Mouse (Mus musculus) cerebellum, adult 2 months (tissue): ENCODE data around the gene Trarg1.

ENCODE experiments used
- CTCF ChIP-seq: fragments of 200-500 bp; IDR thresholded peaks from 2 replicates; pipeline ENCODE4 v1.5.1; 2011; ENCODE audit warnings: low read depth, mild to moderate bottlenecking, control low read depth, low read length, moderate library complexity, borderline replicate concordance; ENCODE audit not compliant: insufficient read depth
- POLR2A ChIP-seq: fragments of 200-500 bp; IDR thresholded peaks from 2 replicates; pipeline ENCODE4 v1.6.1; 2011; ENCODE audit warnings: low read length, control low read depth, borderline replicate concordance; ENCODE audit not compliant: insufficient read depth

DNA sequence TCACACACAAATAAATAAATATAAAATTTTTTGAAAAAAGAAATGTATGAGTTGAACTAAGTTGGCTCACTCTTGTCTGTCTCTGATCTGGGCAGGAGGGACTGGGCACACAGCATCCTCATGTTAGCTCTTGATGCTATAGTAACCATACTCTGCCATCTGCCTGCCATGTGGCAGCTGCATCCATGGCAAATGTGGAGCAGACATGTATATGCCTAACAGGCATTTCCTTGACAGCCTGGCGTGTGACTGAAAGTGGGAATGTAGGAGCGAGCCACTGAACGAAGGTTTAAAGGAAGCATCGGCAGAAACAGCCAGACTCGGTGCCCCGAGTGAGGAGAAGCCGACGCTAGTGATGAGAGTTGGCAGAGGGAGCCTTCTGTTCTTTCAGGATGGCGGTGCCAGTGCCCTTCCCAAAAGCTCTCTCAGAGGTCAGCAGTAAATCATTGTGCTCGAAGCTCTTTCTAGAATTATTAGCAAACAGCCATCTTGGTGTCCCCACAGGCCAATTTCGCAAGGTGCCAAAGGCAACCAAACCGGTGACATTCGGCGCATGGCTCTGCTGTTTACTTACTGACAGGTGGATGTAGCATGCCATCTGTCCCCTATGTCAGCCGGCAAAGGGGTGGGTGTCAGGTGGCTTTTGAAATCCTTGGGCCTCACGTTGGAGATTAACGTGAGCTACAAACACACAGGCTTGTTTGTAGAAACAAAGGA lies 40.2 kb upstream of the Trarg1 start:
- TF ChIP-seq CTCF (no peak), POLR2A (no peak)
